Mouse (Mus musculus) midbrain, embryonic 15.5 days (tissue): ENCODE measurements around the gene Rbck1. TPM values are rescaled to one million over a fixed set of nuclear protein-coding genes. Genes with fewer than 3 reads are reported as not detected.

Experiments used
- ATAC-seq: fragments of 200-750 bp; cut with Nextera tagmentation; replicated peaks from 2 replicates; pipeline ENCODE4 v1.8.0; 2017; ENCODE audit warnings: moderate TSS enrichment
- H3K27ac ChIP-seq: fragments of 300-500 bp; sonication (generic); 2 replicates; pipeline ENCODE4 v1.5.1; 2015; ENCODE audit warnings: mild to moderate bottlenecking, inconsistent platforms
- H3K27me3 ChIP-seq: fragments of 300-500 bp; sonication (generic); replicated peaks from 2 replicates; pipeline ENCODE4 v1.6.1; 2015; ENCODE audit warnings: inconsistent platforms
- H3K36me3 ChIP-seq: fragments of 300-500 bp; sonication (generic); replicated peaks from 2 replicates; pipeline ENCODE4 v1.6.1; 2015; ENCODE audit warnings: inconsistent platforms
- H3K4me1 ChIP-seq: fragments of 300-500 bp; sonication (generic); 2 replicates; pipeline ENCODE4 v1.6.1; 2015; ENCODE audit warnings: inconsistent platforms
- H3K4me2 ChIP-seq: fragments of 300-500 bp; sonication (generic); 2 replicates; pipeline ENCODE4 v1.6.1; 2015; ENCODE audit warnings: inconsistent platforms, mild to moderate bottlenecking, moderate library complexity
- H3K4me3 ChIP-seq: fragments of 300-500 bp; sonication (generic); 2 replicates; pipeline ENCODE4 v1.5.1; 2015; ENCODE audit warnings: mild to moderate bottlenecking, inconsistent platforms
- H3K9ac ChIP-seq: fragments of 300-500 bp; sonication (generic); 2 replicates; pipeline ENCODE4 v1.6.1; 2015; ENCODE audit warnings: mild to moderate bottlenecking, inconsistent platforms
- H3K9me3 ChIP-seq: fragments of 300-500 bp; sonication (generic); 2 replicates; pipeline ENCODE4 v1.6.1; 2016; ENCODE audit warnings: inconsistent platforms
- WGBS: fragments of 180-500 bp; shearing (Covaris S2); methylation state at CpG from one replicate; pipeline ENCODE4 v1.1.7; 2015; ENCODE audit warnings: mixed read lengths; 5-methylcytosine and 5-hydroxymethylcytosine counted together
- polyA plus RNA-seq: library from polyadenylated mRNA; unstranded; fragments of >200 nt; fragmentation: Nextera tagmentation; extraction: Ambion mirVana; gene quantifications from 2 replicates; pipeline ENCODE4 v1.2.1, GENCODE M21; 2015

The Rbck1 gene
- polyA plus RNA-seq, 1 experiment from 2014 or later, result 117 TPM

DNA sequence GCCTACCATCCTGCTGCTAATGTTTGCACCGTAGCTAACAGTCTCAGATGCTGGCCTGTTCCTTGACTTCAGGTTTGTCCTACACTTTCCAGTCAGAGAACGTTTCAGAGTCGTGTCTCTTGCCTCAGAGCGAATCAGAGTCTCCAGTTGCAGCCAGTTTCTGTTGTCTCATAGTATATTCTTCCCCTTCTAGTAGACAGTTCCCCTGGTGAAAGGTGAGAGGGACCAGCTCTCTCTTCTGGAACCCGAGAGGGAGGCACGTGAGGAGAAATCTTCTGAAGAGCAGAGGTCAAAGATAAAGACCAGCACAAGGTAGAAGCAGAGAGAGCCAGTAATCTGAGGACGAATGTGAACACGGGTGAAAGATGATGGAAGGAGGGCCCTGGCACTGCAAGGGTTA, 44.4 kb downstream of the Rbck1 start:
- no peak overlapping the region for H3K4me3 ChIP-seq
- ATAC-seq, result no peak
- WGBS, result 85% methylated on average over 8 of the region's 8 CpGs
- peaks cover 20% of the 10 kb centered on the region; the same call in 1 of the 2 replicates for H3K36me3 ChIP-seq
- no peak overlapping the region for H3K9ac ChIP-seq
- no peaks in the 10 kb centered on the region for H3K27me3 ChIP-seq
- H3K4me1 ChIP-seq, result peaks cover 1% of the 10 kb centered on the region
- H3K4me2 ChIP-seq, result no peak overlapping the region
- H3K27ac ChIP-seq, result no peak overlapping the region
- no peaks in the 10 kb centered on the region for H3K9me3 ChIP-seq

DNA sequence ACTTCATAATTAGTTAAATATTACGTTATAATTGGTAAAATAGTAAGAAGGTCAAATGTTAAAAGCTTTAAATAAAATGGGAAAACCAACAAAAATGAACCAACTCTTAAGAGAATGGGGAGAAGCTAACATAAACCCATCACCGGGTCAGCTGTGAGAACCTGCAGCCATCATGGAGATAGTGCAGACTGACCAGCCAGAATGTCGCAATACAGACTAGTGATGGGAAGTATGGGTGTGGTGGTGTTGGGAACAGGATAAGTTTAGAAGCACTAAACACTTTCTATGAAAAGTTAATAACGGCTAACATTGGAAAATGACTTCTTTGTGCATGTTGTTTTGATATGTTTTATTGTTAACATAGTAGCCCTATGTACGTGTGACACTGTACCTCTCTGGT, 44.9 kb downstream of the Rbck1 start:
- H3K27ac ChIP-seq, result no peak overlapping the region
- no peaks in the 10 kb centered on the region for H3K9me3 ChIP-seq
- no peak overlapping the region for H3K9ac ChIP-seq
- H3K27me3 ChIP-seq, result no peaks in the 10 kb centered on the region
- no peak overlapping the region for H3K4me3 ChIP-seq
- H3K4me2 ChIP-seq, result no peak overlapping the region
- no peaks in the 10 kb centered on the region for H3K4me1 ChIP-seq
- peaks cover 25% of the 10 kb centered on the region; the same call in 1 of the 2 replicates for H3K36me3 ChIP-seq
- 94% methylated on average over 5 of the region's 5 CpGs for WGBS
- no peak for ATAC-seq

DNA sequence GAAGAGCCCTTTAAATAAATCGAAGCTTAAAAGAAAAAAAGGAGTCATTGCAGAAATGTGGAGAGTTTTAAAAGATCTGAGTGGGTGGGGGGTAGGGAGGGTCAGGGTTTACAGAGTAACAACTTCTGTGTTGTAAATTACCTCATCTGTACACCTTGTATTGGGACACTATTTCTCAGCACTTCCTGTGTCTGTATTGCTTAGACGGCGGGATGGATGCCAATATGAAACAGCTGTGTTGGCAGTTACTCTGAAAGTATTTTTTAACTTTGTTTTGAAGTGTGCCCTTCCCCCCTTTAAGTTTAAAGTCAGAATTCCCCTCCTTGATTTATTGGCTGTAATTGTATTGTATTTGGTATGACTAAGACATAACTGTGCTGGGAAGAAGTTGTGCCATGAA, 51.0 kb downstream of the Rbck1 start:
- Histone ChIP-seq H3K27ac (no peak overlapping the region), H3K36me3 (peaks cover 28% of the 10 kb centered on the region; the same call in 1 of the 2 replicates), H3K4me3 (no peak overlapping the region), H3K9me3 (no peaks in the 10 kb centered on the region), H3K27me3 (no peaks in the 10 kb centered on the region), H3K4me2 (no peak overlapping the region), H3K9ac (no peak overlapping the region), H3K4me1 (no peaks in the 10 kb centered on the region)
- WGBS, result 95% methylated on average over 3 of the region's 3 CpGs
- no peak for ATAC-seq

- no peak for ATAC-seq
- Histone ChIP-seq H3K27me3 (no peaks in the 10 kb centered on the region), H3K9ac (no peak overlapping the region), H3K4me2 (no peak overlapping the region), H3K4me3 (no peak overlapping the region), H3K36me3 (peaks cover 37% of the 10 kb centered on the region), H3K9me3 (no peaks in the 10 kb centered on the region), H3K27ac (no peak overlapping the region), H3K4me1 (no peaks in the 10 kb centered on the region)
- WGBS, result 84% methylated on average over 2 of the region's 2 CpGs
These were observed 58.8 kb downstream of the Rbck1 start for GRCm38 (mm10) chr2:152273639-152274038.

Other genes starting within 250 kb of the Rbck1 start
- gene Srxn1, start 227.1 kb downstream of the Rbck1 start, polyA plus RNA-seq, result 21.5 and 23.7 TPM in 2 replicates
- 1.1 TPM in 2 replicates for gene Tcf15, start 189.1 kb downstream of the Rbck1 start, polyA plus RNA-seq
- 106 and 110 TPM in 2 replicates for gene Csnk2a1, start 105.8 kb downstream of the Rbck1 start, polyA plus RNA-seq
- 37.1 and 38.3 TPM in 2 replicates for gene Tbc1d20, start 38.8 kb downstream of the Rbck1 start, polyA plus RNA-seq
- gene Trib3, start 11.4 kb upstream of the Rbck1 start, polyA plus RNA-seq, result 1.9 and 2.0 TPM in 2 replicates
- 49.4 and 51.0 TPM in 2 replicates for gene Nrsn2, start 44.0 kb upstream of the Rbck1 start, polyA plus RNA-seq
- gene Sox12, start 65.4 kb upstream of the Rbck1 start, polyA plus RNA-seq, result 15.4 and 17.0 TPM in 2 replicates
- 18.0 and 20.2 TPM in 2 replicates for gene Zcchc3, start 82.4 kb upstream of the Rbck1 start, polyA plus RNA-seq
- 1.9 and 2.5 TPM in 2 replicates for gene 6820408C15Rik, start 82.9 kb upstream of the Rbck1 start, polyA plus RNA-seq
- not detected in 2 replicates for gene Defb23, start 132.0 kb upstream of the Rbck1 start, polyA plus RNA-seq
- not detected in 2 replicates for gene Defb20, start 144.4 kb upstream of the Rbck1 start, polyA plus RNA-seq
- not detected in 2 replicates for gene Defb22, start 157.5 kb upstream of the Rbck1 start, polyA plus RNA-seq
- not detected in 2 replicates for gene Defb26, start 179.0 kb upstream of the Rbck1 start, polyA plus RNA-seq
- gene Defb28, start 185.6 kb upstream of the Rbck1 start, polyA plus RNA-seq, result not detected in 2 replicates
- not detected in 2 replicates for gene Defb29, start 207.4 kb upstream of the Rbck1 start, polyA plus RNA-seq
- gene Gm17416, start 236.7 kb upstream of the Rbck1 start, polyA plus RNA-seq, result not detected in 2 replicates
- gene Defb21, start 240.1 kb upstream of the Rbck1 start, polyA plus RNA-seq, result not detected in 2 replicates
- gene Defb19, start 247.7 kb upstream of the Rbck1 start, polyA plus RNA-seq, result not detected in 2 replicates